Mouse (Mus musculus): ENCODE data around the gene Cmtm4.
A peak's percentile ranks its signal among the peaks of the same experiment; 100 is the strongest.

Cmtm4 gene

GRCm38 (mm10) chr8:104395703-104396357, at the start of gene Cmtm4:
Gene Cmtm4 (minus strand): TSS chr8:104395807.
- peak; percentile 5 to 10 for DNase-seq (ENCODE audit: low read depth in 2 of 2, low spot score in 2 of 2)

GRCm38 (mm10) chr8:104445248-104445647, 49.6 kb upstream of the Cmtm4 start:
- no peak for DNase-seq (ENCODE audit: low read depth in 2 of 2, low spot score in 2 of 2)

GRCm38 (mm10) chr8:104443125-104443679, 47.6 kb upstream of the Cmtm4 start:
- no peak for DNase-seq (ENCODE audit: low read depth in 2 of 2, low spot score in 2 of 2)

DNA sequence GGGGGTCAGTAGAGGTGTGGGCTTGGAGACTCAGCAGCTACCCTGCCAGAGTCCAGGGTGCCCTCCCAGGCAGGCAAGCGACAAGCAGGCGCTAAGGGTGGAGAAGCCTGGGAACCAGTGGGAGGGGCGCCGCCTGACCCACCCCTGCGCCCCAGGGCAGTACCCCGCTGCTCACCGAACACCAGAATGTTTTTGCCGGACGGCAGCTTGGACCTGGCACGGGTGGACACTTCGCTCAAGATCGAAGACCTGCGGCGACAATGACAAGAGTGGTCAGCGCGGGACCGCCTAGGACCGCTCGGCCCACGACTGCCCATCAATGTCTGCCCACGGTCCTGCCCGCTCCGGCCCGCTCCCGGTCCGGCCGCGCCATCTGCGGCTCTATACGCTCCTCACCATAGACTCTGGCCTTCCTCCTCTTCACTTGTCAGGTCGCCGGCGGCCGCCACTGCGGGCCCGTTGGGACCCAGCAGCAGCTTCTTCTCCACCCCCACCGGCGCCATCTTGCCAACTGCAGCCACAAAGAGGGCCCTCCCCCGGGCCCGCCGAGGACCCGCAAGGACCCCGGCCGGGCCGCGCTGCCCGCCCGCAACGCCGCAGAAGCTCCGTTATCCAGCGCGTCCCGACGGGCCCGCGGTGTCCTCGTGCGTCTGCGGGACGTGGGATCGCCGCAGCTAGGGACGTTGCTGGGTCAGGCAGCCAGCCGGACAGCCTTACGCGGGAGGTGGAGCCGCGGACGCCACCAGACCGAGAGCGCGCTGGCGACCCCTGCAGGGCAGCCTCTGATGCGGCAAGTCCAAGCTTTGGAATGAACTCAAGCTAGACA, 46.9 kb upstream of the Cmtm4 start, which contains the start of gene Dync1li2:
TSS of gene Dync1li2 (minus strand) at position 749 of the 826 bp plus-strand sequence.
- DNase-seq (ENCODE audit: low read depth in 2 of 2, low spot score in 2 of 2) = peak; percentile 91 to 95

DNA sequence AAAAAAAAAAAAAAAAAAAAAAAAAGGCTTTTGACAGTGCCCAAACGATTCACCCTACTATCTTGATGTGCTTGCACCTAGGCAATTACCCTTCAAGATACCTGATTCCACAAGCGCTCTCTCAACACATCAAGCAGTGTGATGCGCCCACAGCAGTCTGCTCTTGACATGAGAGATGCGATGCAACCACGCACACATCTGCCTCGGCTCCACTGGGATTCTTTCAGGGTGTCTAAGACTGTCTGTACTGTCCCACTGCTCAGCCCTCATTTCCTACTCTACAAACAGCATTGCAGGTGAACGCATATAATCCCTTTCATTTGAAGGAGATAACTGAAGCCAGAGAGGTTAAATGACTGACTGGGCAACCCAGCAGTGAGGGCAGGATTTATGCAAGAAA, 46.0 kb upstream of the Cmtm4 start:
- DNase-seq (ENCODE audit: low read depth in 2 of 2, low spot score in 2 of 2) = no peak

DNA sequence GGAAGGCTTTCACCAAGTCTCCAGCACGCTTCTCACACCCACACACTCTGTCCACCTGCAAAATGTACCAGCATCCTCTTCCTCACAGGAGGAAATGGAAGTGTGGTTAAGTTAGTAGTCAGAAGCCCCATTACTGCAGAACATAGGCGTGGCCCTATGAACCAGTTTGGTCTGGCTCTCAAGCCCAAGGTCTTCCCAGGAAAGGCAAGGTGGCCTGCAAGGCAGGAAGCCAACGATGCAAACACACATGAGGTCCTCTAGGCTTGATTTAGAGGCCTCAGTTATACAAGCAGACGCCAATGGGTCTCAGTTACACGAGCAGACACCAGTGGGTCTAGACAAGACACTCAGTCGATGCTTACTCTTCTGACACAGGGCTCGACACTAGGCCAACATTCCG, 43.9 kb upstream of the Cmtm4 start:
- DNase-seq (ENCODE audit: low read depth in 2 of 2, low spot score in 2 of 2) = no peak

- no peak for DNase-seq (ENCODE audit: low read depth in 2 of 2, low spot score in 2 of 2)
Observed at GRCm38 (mm10) chr8:104437494-104438135, 42.0 kb upstream of the Cmtm4 start.

DNA sequence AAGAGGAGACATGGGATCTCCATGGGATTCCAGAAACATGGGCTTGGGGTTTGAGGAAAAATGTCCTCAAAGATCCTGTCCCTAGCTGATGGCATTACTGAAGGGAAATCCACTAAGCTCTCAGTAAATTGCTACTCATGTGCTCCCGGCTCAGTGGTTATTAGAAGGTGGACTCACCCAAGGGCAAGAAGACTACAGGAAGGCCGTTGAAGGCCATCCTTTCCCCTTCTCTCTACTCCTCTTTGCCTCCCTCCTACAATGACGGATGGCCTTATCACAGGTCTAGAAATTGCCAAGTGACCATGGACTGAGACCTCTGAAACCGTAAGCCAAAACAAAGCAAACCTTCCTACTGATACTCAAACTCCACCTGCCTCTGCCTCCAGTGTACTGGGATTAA, 41.0 kb upstream of the Cmtm4 start:
- DNase-seq (ENCODE audit: low read depth in 2 of 2, low spot score in 2 of 2) = no peak

DNA sequence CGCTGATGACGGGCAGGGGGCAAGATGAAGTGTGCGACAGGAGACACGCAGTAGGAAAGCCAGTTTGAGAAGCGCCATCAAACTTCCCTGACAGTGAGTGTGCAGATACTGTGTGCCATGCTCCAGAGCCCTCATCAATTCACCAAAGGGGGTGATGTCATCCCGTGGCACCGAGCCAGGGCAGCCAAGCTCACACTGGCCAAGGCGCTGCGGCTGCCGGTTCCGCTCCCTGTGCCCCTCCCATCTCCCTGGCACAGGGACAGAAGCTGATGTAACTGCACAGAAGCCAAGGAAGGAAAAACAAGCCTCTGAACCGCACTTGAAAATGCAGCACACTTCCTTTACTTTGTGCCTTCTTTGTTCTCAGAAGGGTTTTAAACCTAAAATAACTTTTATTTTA, 40.4 kb upstream of the Cmtm4 start:
- DNase-seq (ENCODE audit: low read depth in 2 of 2, low spot score in 2 of 2) = peak; percentile 77 to 78

- no peak for DNase-seq (ENCODE audit: low read depth in 2 of 2, low spot score in 2 of 2)
Observed at GRCm38 (mm10) chr8:104434826-104435354, 39.3 kb upstream of the Cmtm4 start.

GRCm38 (mm10) chr8:104434275-104434674, 38.7 kb upstream of the Cmtm4 start:
- DNase-seq (ENCODE audit: low read depth in 2 of 2, low spot score in 2 of 2) = no peak

DNA sequence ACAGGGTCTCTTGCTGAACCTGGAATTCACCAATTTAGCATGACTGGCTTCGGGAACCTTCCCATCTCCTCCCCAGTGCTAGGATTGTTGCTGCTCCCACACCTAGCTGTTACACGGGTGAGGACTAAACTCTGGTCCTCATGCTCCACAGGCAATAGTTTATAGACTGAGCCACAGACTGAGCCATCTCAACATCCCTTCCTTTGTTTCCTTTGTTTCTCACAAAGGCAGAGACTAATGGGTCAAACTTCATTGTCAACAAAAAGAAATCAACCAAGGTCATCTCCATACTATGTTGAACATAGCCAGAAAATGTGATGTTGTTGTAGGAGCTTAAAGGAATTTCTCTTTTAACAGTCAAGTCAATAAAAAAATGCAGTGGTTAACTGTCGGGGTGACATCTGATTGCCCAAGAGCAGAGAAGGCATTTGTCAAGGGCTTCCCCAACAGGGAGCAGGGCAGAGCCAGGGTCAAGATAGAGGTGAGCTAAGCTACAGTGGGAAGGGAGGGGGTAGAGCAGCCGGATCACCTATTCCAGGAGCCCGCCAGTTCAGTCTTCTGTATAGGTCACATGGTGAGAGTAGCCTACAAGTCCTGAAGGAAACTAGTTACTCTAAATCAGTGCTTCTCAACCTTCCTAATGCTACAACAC, 37.7 kb upstream of the Cmtm4 start:
- no peak for DNase-seq (ENCODE audit: low read depth in 2 of 2, low spot score in 2 of 2)

DNA sequence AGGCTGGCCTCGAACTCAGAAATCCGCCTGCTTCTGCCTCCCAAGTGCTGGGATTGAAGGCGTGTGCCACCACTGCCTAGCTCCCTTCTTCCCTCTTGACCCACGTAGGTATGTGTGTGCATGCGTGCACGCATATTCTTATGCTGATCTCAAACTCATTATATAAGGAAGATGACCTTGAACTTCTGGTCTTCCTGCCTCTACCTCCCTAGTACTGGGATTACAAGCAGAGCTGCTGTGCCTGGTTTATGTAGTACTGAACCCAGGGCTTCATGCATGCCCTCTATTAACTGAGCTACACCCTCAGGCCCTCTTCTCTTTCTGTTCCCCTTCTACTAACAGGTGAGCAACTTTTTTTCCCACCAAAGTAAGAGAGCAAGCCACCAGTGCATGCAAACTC, 37.0 kb upstream of the Cmtm4 start:
- no peak for DNase-seq (ENCODE audit: low read depth in 2 of 2, low spot score in 2 of 2)

DNA sequence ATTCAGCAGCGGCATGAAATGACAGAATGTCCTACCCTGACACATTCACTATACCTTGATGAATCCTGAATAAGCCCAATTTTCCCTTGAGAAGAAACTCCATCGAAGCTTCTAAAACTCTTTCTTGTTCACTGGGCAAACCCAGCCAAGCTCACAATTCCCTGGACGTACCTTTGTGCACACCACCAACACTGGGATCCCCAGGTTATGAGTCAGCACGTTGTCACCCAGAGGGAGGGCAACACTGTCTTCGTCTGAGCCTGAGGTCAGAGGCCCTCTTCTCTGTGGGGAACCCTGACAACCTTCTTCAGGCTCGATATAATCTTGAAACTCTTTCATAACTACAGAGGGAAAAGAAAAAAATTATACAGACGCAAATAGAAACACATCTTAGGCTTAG, 34.6 kb upstream of the Cmtm4 start:
- no peak for DNase-seq (ENCODE audit: low read depth in 2 of 2, low spot score in 2 of 2)

- no peak for DNase-seq (ENCODE audit: low read depth in 2 of 2, low spot score in 2 of 2)
Observed at GRCm38 (mm10) chr8:104427703-104428102, 32.1 kb upstream of the Cmtm4 start.

- DNase-seq (ENCODE audit: low read depth in 2 of 2, low spot score in 2 of 2) = no peak
Observed at GRCm38 (mm10) chr8:104422313-104422712, 26.7 kb upstream of the Cmtm4 start.

GRCm38 (mm10) chr8:104416022-104416421, 20.4 kb upstream of the Cmtm4 start:
- no peak for DNase-seq (ENCODE audit: low read depth in 2 of 2, low spot score in 2 of 2)

- DNase-seq (ENCODE audit: low read depth in 2 of 2, low spot score in 2 of 2) = no peak
Observed at GRCm38 (mm10) chr8:104414204-104414603, 18.6 kb upstream of the Cmtm4 start.

GRCm38 (mm10) chr8:104413770-104414169, 18.2 kb upstream of the Cmtm4 start:
- no peak for DNase-seq (ENCODE audit: low read depth in 2 of 2, low spot score in 2 of 2)

DNA sequence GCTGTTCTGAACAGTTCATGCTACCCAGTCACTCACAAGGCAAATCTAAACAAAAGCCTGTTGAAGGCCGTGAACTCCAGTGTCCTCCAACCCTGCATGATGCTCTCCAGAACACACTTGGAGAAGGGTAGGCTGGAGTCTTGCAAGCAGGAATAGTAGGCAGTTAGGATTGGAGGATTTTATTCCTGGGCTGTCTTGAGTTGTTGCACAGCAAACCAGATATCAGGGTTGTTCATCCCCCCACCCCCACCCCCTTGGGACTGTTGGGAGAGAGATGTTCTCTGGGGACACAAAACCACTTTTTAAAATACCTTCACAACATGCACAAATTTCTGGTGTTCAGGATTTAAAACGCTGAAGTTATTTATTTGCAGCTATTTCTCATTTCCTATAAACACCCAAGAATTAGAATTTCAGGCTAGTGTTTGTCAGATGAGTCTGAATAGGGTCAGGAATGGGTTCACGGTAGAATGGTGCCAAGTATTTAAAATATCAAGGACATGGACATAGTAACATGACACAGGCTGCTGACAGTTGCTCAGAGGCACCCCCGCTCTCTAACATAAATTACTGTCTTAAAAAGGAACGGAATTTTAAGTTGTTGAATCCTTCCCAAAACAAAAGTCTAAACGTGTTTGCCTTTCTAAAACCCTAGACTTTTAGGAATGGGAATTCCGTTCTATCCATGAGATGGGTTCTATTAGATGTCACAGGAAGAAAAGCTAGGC, 17.4 kb upstream of the Cmtm4 start:
- no peak for DNase-seq (ENCODE audit: low read depth in 2 of 2, low spot score in 2 of 2)

Data from CD8-positive naive resting alpha-beta T cell, adult 2 months (primary cell).